Mouse (Mus musculus) stomach, embryonic 14.5 days (tissue): Measurements from ENCODE around the gene Fam19a3. TPM values are rescaled to one million over a fixed set of nuclear protein-coding genes. Genes with fewer than 3 reads are reported as not detected.
"Not testable (repeated sequence)": the region's sequence is repeated elsewhere in the genome, so short reads cannot be mapped to it uniquely, and the experiment has no call there.

ENCODE experiments used
- ATAC-seq: fragments of 200-750 bp; cut with Nextera tagmentation; 2 replicates; pipeline ENCODE4 v1.8.0; 2017; ENCODE audit warnings: low read depth, moderate TSS enrichment; ENCODE audit not compliant: insufficient number of reproducible peaks, insufficient read depth, low FRiP score
- H3K27ac ChIP-seq: fragments of 300-500 bp; sonication (generic); 2 replicates; pipeline ENCODE4 v1.5.1; 2014; ENCODE audit warnings: mild to moderate bottlenecking, low read length, moderate library complexity, mixed read lengths
- H3K27me3 ChIP-seq: fragments of 300-500 bp; sonication (generic); 2 replicates; pipeline ENCODE4 v1.6.1; 2014; ENCODE audit warnings: low read length, control low read depth, mixed read lengths; ENCODE audit not compliant: control insufficient read depth, insufficient read depth
- H3K36me3 ChIP-seq: fragments of 300-500 bp; sonication (generic); 2 replicates; pipeline ENCODE4 v1.6.1; 2014; ENCODE audit warnings: mild to moderate bottlenecking, control low read depth, low read length, moderate library complexity, mixed read lengths; ENCODE audit not compliant: control insufficient read depth, insufficient read depth
- H3K4me1 ChIP-seq: fragments of 300-500 bp; sonication (generic); 2 replicates; pipeline ENCODE4 v1.6.1; 2014; ENCODE audit warnings: low read length, control low read depth, mixed read lengths; ENCODE audit not compliant: control insufficient read depth, insufficient read depth
- H3K4me2 ChIP-seq: fragments of 300-500 bp; sonication (generic); replicated peaks from 2 replicates; pipeline ENCODE4 v1.6.1; 2014; ENCODE audit warnings: low read depth, low read length, control low read depth
- H3K4me3 ChIP-seq: fragments of 300-500 bp; sonication (generic); 2 replicates; pipeline ENCODE4 v1.5.1; 2014; ENCODE audit warnings: low read depth, low read length, control low read depth
- H3K9ac ChIP-seq: fragments of 300-500 bp; sonication (generic); replicated peaks from 2 replicates; pipeline ENCODE4 v1.6.1; 2014; ENCODE audit warnings: low read depth, mild to moderate bottlenecking, control low read depth, low read length, moderate library complexity, mixed read lengths
- H3K9me3 ChIP-seq: fragments of 300-500 bp; sonication (generic); 2 replicates; pipeline ENCODE4 v1.6.1; 2016; ENCODE audit warnings: low read depth, low read length, control low read depth; ENCODE audit not compliant: control insufficient read depth
- WGBS: fragments of 180-500 bp; shearing (Covaris S2); extraction: QIAGEN DNeasy Blood & Tissue Kit; methylation state at CpG from one replicate; pipeline ENCODE4 v1.1.7; 2014; 5-methylcytosine and 5-hydroxymethylcytosine counted together
- polyA plus RNA-seq: library from polyadenylated mRNA; unstranded; fragments of >200 nt; fragmentation: Nextera tagmentation; extraction: Ambion mirVana; gene quantifications from 2 replicates; pipeline ENCODE4 v1.2.1, GENCODE M21; 2014

The Fam19a3 gene
- polyA plus RNA-seq, 1 experiment from 2014 or later, result not detected

- no peak for ATAC-seq
Measured at GRCm38 (mm10) chr3:104765021-104765420, 16.6 kb downstream of the Fam19a3 start.

GRCm38 (mm10) chr3:104762103-104762863, 19.4 kb downstream of the Fam19a3 start:
- H3K4me2 ChIP-seq, H3K27me3 ChIP-seq: not testable (repeated sequence)
- WGBS, result 35% methylated on average over 19 of the region's 20 CpGs

More at GRCm38 (mm10) chr3:104765021-104765420, 16.6 kb downstream of the Fam19a3 start:
- WGBS, result 27% methylated on average over 4 of the region's 4 CpGs
- Histone ChIP-seq H3K9me3 (no peaks in the 10 kb centered on the region), H3K4me3 (no peak overlapping the region), H3K36me3 (no peaks in the 10 kb centered on the region), H3K27me3 (no peaks in the 10 kb centered on the region), H3K27ac (no peak overlapping the region), H3K4me2 (no peak overlapping the region), H3K4me1 (no peaks in the 10 kb centered on the region), H3K9ac (no peak overlapping the region)

DNA sequence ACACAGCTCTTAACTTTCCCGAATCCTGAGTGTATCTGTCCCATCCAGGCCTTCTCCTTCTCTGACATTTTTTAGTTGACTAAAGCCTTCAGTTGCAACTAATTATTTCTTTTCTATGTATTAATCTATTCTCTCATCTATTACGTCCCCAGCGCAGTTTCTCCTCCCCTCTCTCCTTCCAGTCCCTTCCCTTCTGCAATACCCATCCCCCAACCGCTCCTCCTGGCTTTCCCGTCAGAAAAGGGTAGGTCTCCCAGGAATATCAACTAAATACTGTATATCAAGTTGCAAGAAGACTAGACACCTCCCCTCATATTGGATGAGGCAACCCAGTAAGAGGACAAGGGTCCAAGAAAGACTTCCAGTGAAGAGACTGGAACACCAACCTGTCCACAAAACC, 22.8 kb downstream of the Fam19a3 start:
- H3K9me3 ChIP-seq, result no peaks in the 10 kb centered on the region
- no peak for ATAC-seq
- H3K9ac ChIP-seq, result peak overlapping the region; percentile 33; the same call in 1 of the 2 replicates
- H3K27ac ChIP-seq, result no peak overlapping the region
- H3K4me1 ChIP-seq, result no peaks in the 10 kb centered on the region
- H3K36me3 ChIP-seq, result no peaks in the 10 kb centered on the region
- no peaks in the 10 kb centered on the region for H3K27me3 ChIP-seq
- 19% methylated on average over 5 of the region's 5 CpGs for WGBS
- peak overlapping the region; percentile 29 for H3K4me3 ChIP-seq
- H3K4me2 ChIP-seq, result peak overlapping the region; percentile 65

More at GRCm38 (mm10) chr3:104762103-104762863, 19.4 kb downstream of the Fam19a3 start:
- not testable (repeated sequence) for H3K9me3 ChIP-seq, H3K27ac ChIP-seq, H3K4me1 ChIP-seq, H3K4me3 ChIP-seq, H3K36me3 ChIP-seq, H3K9ac ChIP-seq, ATAC-seq

DNA sequence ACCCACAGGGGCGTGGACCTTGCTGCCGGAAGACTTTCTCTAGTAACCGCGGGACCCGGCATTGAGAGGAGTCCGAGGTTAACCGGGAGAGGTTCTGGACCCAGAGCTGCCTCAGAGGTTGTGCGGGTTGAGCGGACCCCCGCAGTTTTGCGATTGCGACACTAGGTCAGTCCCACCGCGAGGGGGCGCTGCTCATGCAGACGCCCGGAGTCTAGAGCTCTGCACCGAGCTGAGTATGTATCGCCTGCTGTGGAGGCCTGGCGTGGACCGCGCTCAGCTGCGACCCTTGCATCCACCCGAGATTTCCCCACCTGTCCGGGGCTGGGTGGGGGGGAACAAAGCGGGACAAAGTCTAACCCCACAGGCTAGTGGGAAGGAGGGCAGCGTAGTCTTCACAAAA, 23.2 kb downstream of the Fam19a3 start:
- Histone ChIP-seq H3K4me2 (peak overlapping the region; percentile 65), H3K4me3 (peak overlapping the region; percentile 29), H3K27ac (no peak overlapping the region), H3K4me1 (no peaks in the 10 kb centered on the region), H3K36me3 (no peaks in the 10 kb centered on the region), H3K9me3 (no peaks in the 10 kb centered on the region), H3K27me3 (no peaks in the 10 kb centered on the region), H3K9ac (peak overlapping the region; percentile 33; the same call in 1 of the 2 replicates)
- ATAC-seq, result peak; percentile 75; the same call in 1 of the 2 replicates
- WGBS, result 3% methylated on average over 27 of the region's 27 CpGs

GRCm38 (mm10) chr3:104752845-104753244, 28.8 kb downstream of the Fam19a3 start:
- not testable (repeated sequence) for H3K9ac ChIP-seq, H3K36me3 ChIP-seq, H3K4me1 ChIP-seq, H3K4me3 ChIP-seq, H3K4me2 ChIP-seq, H3K9me3 ChIP-seq, ATAC-seq, H3K27ac ChIP-seq, H3K27me3 ChIP-seq
- WGBS, result 16% methylated on average over 23 of the region's 25 CpGs

GRCm38 (mm10) chr3:104743864-104744263, 37.8 kb downstream of the Fam19a3 start:
- no peak for ATAC-seq
- H3K9me3 ChIP-seq, result no peaks in the 10 kb centered on the region
- H3K9ac ChIP-seq, result no peak overlapping the region
- no peak overlapping the region for H3K4me3 ChIP-seq
- 75% methylated on average over 1 of the region's 1 CpGs for WGBS
- no peaks in the 10 kb centered on the region for H3K36me3 ChIP-seq
- H3K4me1 ChIP-seq, result no peaks in the 10 kb centered on the region
- H3K27ac ChIP-seq, result no peak overlapping the region
- no peaks in the 10 kb centered on the region for H3K27me3 ChIP-seq
- H3K4me2 ChIP-seq, result no peak overlapping the region

DNA sequence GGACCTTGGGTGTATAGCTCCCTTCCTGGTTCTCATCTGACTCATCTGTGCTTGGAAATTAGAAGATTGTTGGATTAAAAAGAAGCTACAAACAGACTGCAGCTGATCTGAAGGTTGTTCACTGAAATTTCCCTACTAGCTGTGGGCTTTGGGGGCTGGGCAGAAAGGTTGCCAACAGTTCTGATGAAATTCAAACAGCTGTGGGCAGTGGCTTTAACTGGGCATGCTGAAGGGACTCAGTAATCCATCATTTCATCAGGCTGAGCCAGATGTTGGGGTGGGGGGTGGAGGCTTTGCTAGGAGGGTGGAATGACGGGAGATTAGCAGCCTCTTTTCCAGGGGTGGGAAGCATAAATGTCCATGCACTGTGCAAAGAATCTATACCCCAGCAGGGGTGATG, 38.5 kb downstream of the Fam19a3 start:
- H3K9me3 ChIP-seq, result no peaks in the 10 kb centered on the region
- H3K4me1 ChIP-seq, result no peaks in the 10 kb centered on the region
- H3K27me3 ChIP-seq, result no peaks in the 10 kb centered on the region
- no peak overlapping the region for H3K4me3 ChIP-seq
- 35% methylated on average over 1 of the region's 1 CpGs for WGBS
- ATAC-seq, result no peak
- H3K9ac ChIP-seq, result no peak overlapping the region
- no peak overlapping the region for H3K27ac ChIP-seq
- no peak overlapping the region for H3K4me2 ChIP-seq
- H3K36me3 ChIP-seq, result no peaks in the 10 kb centered on the region

DNA sequence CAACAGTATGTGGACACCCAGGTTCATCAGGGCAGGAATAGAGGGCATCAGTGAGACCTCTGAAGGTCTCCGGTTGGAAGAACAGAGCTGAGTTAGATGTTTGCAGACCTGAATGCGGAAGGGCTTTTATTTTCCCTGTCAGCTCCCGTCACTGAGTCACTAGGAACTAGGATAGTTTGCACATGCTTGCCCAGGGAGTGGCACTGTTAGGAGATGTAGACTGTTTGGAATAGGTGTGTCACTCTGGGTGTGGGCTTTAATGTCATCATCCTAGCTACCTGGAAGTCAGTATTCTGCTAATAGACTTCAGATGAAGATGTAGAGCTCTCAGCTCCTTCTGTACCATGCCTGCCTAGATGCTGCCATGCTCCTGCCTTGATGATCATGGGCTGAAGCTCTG, 39.7 kb downstream of the Fam19a3 start:
- H3K36me3 ChIP-seq, result no peaks in the 10 kb centered on the region
- H3K4me1 ChIP-seq, result no peaks in the 10 kb centered on the region
- no peaks in the 10 kb centered on the region for H3K27me3 ChIP-seq
- H3K9ac ChIP-seq, result no peak overlapping the region
- no peak overlapping the region for H3K4me2 ChIP-seq
- H3K9me3 ChIP-seq, result no peaks in the 10 kb centered on the region
- H3K27ac ChIP-seq, result no peak overlapping the region
- no peak for ATAC-seq
- no peak overlapping the region for H3K4me3 ChIP-seq
- WGBS, result 64% methylated on average over 3 of the region's 3 CpGs

DNA sequence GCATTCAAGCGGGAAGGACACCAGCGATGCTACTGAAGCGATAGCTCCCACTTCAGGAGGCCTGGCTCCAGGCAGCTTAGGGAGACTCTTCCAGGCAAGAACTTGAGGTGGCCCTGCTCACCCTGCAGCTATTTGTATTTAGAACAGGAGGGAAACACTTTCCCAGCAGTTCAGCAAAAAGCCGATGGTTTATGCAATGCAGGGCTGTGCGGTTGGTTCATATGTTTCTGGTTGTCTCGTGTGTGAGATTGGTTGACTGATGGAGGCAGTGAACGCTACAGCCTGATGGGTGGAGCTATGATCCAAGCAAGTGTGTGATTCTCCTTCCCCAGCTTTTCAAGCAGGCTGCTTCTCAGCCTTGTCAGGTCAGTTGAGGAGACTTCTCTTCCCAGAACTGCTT, 47.0 kb downstream of the Fam19a3 start:
- H3K4me3 ChIP-seq, result no peak overlapping the region
- no peak overlapping the region for H3K9ac ChIP-seq
- H3K4me2 ChIP-seq, result no peak overlapping the region
- no peaks in the 10 kb centered on the region for H3K4me1 ChIP-seq
- no peak overlapping the region for H3K27ac ChIP-seq
- H3K27me3 ChIP-seq, result no peaks in the 10 kb centered on the region
- H3K36me3 ChIP-seq, result no peaks in the 10 kb centered on the region
- ATAC-seq, result no peak
- WGBS, result 38% methylated on average over 7 of the region's 7 CpGs
- no peaks in the 10 kb centered on the region for H3K9me3 ChIP-seq
